Mouse (Mus musculus) kidney, embryonic 15.5 days (tissue): ENCODE results near the gene Dpysl4. TPM values are rescaled to one million over a fixed set of nuclear protein-coding genes. Genes with fewer than 3 reads are reported as not detected.

Experiments used
- ATAC-seq: fragments of 200-750 bp; cut with Nextera tagmentation; replicated peaks from 2 replicates; pipeline ENCODE4 v1.8.0; 2017; ENCODE audit warnings: moderate TSS enrichment; ENCODE audit not compliant: low FRiP score
- H3K27ac ChIP-seq: fragments of 300-500 bp; sonication (generic); 2 replicates; pipeline ENCODE4 v1.5.1; 2015; ENCODE audit warnings: mild to moderate bottlenecking, inconsistent platforms
- H3K27me3 ChIP-seq: fragments of 300-500 bp; sonication (generic); 2 replicates; pipeline ENCODE4 v1.6.1; 2015; ENCODE audit warnings: inconsistent platforms
- H3K36me3 ChIP-seq: fragments of 300-500 bp; sonication (generic); 2 replicates; pipeline ENCODE4 v1.6.1; 2015; ENCODE audit warnings: inconsistent platforms
- H3K4me1 ChIP-seq: fragments of 300-500 bp; sonication (generic); 2 replicates; pipeline ENCODE4 v1.6.1; 2015; ENCODE audit warnings: inconsistent platforms
- H3K4me2 ChIP-seq: fragments of 300-500 bp; sonication (generic); 2 replicates; pipeline ENCODE4 v1.6.1; 2015; ENCODE audit warnings: moderate library complexity, mild to moderate bottlenecking, inconsistent platforms
- H3K4me3 ChIP-seq: fragments of 300-500 bp; sonication (generic); replicated peaks from 2 replicates; pipeline ENCODE4 v1.5.1; 2015; ENCODE audit warnings: mild to moderate bottlenecking, inconsistent platforms
- H3K9ac ChIP-seq: fragments of 300-500 bp; sonication (generic); 2 replicates; pipeline ENCODE4 v1.6.1; 2015; ENCODE audit warnings: mild to moderate bottlenecking, inconsistent platforms
- H3K9me3 ChIP-seq: fragments of 300-500 bp; sonication (generic); replicated peaks from 2 replicates; pipeline ENCODE4 v1.6.1; 2016; ENCODE audit warnings: inconsistent platforms
- WGBS: fragments of 180-500 bp; shearing (Covaris S2); methylation state at CpG from one replicate; pipeline ENCODE4 v1.1.7; 2015; ENCODE audit warnings: mixed read lengths; 5-methylcytosine and 5-hydroxymethylcytosine counted together
- polyA plus RNA-seq: library from polyadenylated mRNA; unstranded; fragments of >200 nt; fragmentation: Nextera tagmentation; extraction: Ambion mirVana; gene quantifications from 2 replicates; pipeline ENCODE4 v1.2.1, GENCODE M21; 2015

Gene Dpysl4
- polyA plus RNA-seq, 1 experiment from 2014 or later: 17.6 TPM

DNA sequence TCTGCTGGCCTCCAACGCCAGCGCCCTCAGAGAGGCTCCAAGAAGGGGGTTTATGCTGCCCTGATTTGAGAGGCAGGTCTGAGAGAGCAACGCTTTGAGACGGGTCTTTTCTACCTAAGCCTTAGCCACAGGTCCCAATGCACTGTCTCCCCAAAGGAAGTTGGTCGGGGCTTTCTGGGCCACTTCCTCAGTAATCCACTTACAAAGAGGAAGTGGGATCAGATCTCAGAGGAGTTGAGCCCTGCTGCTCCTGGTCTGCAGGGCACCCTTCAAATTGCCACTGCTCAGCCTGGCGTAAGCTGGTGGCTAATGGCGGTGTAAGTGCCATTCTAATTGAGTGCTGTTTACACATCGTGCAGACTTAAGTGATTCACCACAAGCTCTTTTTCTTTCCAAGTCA, 45.7 kb downstream of the Dpysl4 start:
- H3K27ac ChIP-seq: no peak overlapping the region
- H3K4me3 ChIP-seq: no peak overlapping the region
- WGBS: 59% methylated on average over 8 of the region's 8 CpGs
- peaks cover 9% of the 10 kb centered on the region for H3K4me1 ChIP-seq
- no peak for ATAC-seq
- no peak overlapping the region for H3K9ac ChIP-seq
- H3K9me3 ChIP-seq: no peaks in the 10 kb centered on the region
- no peak overlapping the region for H3K4me2 ChIP-seq
- no peaks in the 10 kb centered on the region for H3K36me3 ChIP-seq
- no peaks in the 10 kb centered on the region for H3K27me3 ChIP-seq

DNA sequence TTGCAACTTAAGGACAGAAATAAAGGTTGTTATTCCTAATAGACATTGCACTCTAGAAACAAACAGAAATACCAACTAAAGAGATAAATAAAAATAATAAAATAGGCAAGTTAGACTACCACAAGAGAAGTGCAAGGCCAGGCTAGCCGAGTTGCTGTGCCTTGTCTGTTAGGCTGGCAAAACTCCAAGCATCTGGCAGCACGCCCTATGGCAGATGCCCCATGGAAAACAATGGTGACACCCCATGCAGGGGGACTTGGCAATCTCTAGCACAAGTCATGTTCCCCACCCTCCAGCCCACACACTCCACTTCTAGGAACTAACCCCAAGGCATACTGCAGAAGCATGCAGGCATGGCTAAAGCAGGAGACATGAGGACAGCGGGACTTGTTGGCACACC, 47.6 kb downstream of the Dpysl4 start:
- Histone ChIP-seq H3K9me3 (no peaks in the 10 kb centered on the region), H3K36me3 (no peaks in the 10 kb centered on the region), H3K4me3 (no peak overlapping the region), H3K4me2 (no peak overlapping the region), H3K4me1 (peaks cover 9% of the 10 kb centered on the region), H3K27ac (no peak overlapping the region), H3K27me3 (no peaks in the 10 kb centered on the region), H3K9ac (no peak overlapping the region)
- ATAC-seq: no peak
- 86% methylated on average over 3 of the region's 3 CpGs for WGBS

DNA sequence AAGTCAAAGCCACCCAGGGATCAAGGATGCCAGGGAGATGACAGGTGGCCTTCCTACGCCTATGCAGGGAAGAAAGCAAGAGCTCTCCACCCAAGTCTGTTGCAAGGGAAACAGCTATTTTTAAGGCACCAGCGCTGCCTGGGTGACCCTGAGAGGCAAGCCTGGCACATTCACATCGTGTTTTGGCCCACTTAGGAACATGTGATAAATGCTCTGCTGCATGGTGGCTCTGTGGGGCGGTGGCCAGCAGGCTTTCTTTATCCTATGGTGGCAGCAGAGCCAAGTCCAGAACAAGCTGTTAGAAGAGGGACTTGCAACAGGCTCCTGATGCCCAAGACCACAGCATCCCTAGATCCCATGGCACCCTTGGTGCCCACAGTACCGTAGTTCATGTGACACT, 49.4 kb downstream of the Dpysl4 start:
- H3K4me1 ChIP-seq: peaks cover 7% of the 10 kb centered on the region
- no peaks in the 10 kb centered on the region for H3K9me3 ChIP-seq
- H3K4me2 ChIP-seq: no peak overlapping the region
- H3K36me3 ChIP-seq: no peaks in the 10 kb centered on the region
- no peak for ATAC-seq
- no peak overlapping the region for H3K9ac ChIP-seq
- WGBS: 81% methylated on average over 5 of the region's 5 CpGs
- H3K4me3 ChIP-seq: no peak overlapping the region
- no peaks in the 10 kb centered on the region for H3K27me3 ChIP-seq
- H3K27ac ChIP-seq: no peak overlapping the region

DNA sequence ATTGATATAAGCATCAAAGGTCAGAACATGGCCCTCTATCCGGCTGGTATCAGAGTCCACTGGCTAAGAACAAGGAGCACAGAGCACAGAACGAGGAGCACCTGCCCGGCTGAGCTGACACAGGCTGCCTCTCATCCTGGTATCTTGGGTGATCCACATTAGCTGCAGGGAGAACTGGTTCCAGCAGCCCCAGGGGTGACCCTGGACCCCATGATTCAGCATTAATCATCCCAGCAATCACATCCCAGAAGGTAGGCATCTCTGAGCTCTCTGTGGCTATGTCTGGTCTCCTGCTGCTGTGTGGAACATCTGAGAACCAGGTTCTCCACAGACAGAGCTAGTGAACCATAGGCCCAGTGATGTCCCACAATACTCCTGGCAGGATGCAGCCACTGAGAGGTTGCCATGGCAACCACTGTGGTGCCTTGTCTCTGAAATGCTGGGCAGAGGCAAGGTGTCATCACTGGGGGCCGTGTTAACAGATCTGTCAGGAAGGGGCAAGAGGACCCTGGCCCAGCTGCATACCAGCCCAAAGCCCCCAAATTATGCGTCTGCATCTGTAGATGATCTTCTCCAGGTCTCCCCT, 51.2 kb downstream of the Dpysl4 start:
- ATAC-seq: no peak
- H3K4me3 ChIP-seq: no peak overlapping the region
- WGBS: 62% methylated on average over 5 of the region's 5 CpGs
- no peaks in the 10 kb centered on the region for H3K27me3 ChIP-seq
- H3K9me3 ChIP-seq: no peaks in the 10 kb centered on the region
- no peaks in the 10 kb centered on the region for H3K36me3 ChIP-seq
- no peaks in the 10 kb centered on the region for H3K4me1 ChIP-seq
- H3K4me2 ChIP-seq: no peak overlapping the region
- H3K27ac ChIP-seq: no peak overlapping the region
- no peak overlapping the region for H3K9ac ChIP-seq

DNA sequence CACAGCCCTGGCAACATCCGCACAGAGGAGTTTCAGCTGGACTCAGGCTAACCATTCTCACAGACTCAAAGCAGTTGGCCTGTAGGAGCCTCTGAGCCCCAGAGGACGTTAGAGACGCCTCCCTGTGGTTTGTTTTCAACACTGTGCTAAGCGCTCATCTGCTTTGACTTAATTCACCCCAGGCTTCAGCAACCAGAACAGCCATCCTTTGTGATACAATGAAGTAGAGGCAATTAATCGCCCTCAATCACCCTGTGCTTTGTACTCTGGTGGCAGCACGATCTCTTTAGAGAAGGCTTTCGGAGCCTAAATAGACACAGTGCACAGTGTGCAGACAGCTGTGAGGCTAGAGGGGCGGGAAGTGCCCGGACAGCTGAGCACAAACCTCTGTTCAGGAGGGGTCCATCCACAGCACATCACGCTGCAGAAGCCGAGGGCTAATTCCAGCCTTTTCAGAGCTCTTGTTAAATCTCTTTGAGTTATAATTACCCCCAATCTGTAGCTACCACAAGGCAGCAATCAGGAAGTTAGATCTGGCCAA, 54.2 kb downstream of the Dpysl4 start:
- no peak overlapping the region for H3K4me3 ChIP-seq
- no peaks in the 10 kb centered on the region for H3K9me3 ChIP-seq
- H3K4me2 ChIP-seq: no peak overlapping the region
- 18% methylated on average over 11 of the region's 11 CpGs for WGBS
- H3K27ac ChIP-seq: no peak overlapping the region
- no peak overlapping the region for H3K9ac ChIP-seq
- no peak for ATAC-seq
- H3K4me1 ChIP-seq: no peaks in the 10 kb centered on the region
- no peaks in the 10 kb centered on the region for H3K27me3 ChIP-seq
- H3K36me3 ChIP-seq: no peaks in the 10 kb centered on the region

DNA sequence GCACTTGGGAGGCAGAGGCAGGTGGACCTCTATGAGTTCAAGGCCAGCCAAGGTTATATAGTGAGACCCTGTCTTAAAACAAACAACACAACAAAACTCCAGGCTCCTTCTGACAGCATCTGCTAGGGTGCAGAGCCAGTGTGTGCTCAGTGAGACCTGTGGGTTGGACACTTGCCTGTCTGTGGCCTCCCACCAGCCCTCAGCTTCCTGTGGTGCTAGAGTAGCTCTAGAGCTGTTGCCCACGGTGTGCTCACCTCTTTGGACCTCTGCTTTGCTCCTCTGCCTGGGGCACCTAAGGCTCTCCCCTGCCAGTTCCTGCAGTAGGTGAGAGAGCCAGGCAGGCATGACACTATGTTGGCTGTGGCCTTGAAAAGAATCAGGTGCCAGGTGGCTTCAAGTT, 58.0 kb downstream of the Dpysl4 start:
- no peak overlapping the region for H3K27ac ChIP-seq
- ATAC-seq: no peak
- no peak overlapping the region for H3K9ac ChIP-seq
- WGBS: 64% methylated on average over 1 of the region's 1 CpGs
- H3K27me3 ChIP-seq: no peaks in the 10 kb centered on the region
- H3K4me3 ChIP-seq: no peak overlapping the region
- no peaks in the 10 kb centered on the region for H3K9me3 ChIP-seq
- peaks cover 6% of the 10 kb centered on the region; the same call in 1 of the 2 replicates for H3K4me1 ChIP-seq
- no peak overlapping the region for H3K4me2 ChIP-seq
- H3K36me3 ChIP-seq: no peaks in the 10 kb centered on the region

DNA sequence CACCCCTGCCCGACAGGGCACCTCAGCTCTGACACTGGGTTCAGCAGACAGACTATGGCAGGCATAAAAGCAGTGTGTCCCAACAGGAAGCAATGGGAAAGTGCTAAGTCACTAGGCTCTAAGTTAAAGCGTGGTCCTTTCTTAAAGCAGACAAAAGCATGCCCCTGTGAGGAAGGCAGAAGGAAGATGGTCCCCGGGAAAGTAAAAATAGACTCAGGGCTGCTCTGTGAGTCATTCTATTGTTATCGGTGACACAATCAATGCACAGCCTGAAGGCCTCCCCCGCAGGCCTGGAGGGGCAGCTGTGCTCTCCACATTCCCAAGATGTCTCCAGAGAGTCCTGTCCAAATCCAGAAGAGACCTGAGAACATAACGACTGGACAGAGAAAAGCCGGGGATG, 60.1 kb downstream of the Dpysl4 start:
- Histone ChIP-seq H3K36me3 (no peaks in the 10 kb centered on the region), H3K27ac (no peak overlapping the region), H3K9ac (no peak overlapping the region), H3K4me1 (peaks cover 8% of the 10 kb centered on the region), H3K4me2 (no peak overlapping the region), H3K9me3 (no peaks in the 10 kb centered on the region), H3K27me3 (no peaks in the 10 kb centered on the region), H3K4me3 (no peak overlapping the region)
- ATAC-seq: no peak
- 59% methylated on average over 7 of the region's 7 CpGs for WGBS

DNA sequence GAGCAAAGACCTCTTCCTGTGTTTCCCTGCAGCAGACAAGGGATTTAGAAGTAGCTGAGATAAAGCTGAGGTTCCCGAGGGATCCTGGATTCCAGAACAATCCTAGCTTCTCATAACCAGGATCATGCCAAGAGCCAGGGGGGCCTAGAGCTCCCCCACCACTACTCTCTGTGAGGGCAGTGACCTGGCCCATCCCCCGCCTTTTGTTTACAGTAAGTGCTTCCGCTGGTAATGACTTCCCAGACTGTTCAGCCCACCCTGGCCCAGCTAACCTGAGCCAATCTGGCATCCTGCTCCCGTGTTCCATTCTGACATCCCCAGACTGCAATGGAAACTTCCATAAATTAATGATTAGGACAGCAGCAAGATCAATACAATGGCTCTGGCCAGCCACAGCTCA, 61.6 kb downstream of the Dpysl4 start:
- no peak overlapping the region for H3K4me2 ChIP-seq
- H3K4me3 ChIP-seq: no peak overlapping the region
- H3K9ac ChIP-seq: no peak overlapping the region
- ATAC-seq: no peak
- WGBS: 37% methylated on average over 4 of the region's 4 CpGs
- H3K27me3 ChIP-seq: no peaks in the 10 kb centered on the region
- no peaks in the 10 kb centered on the region for H3K36me3 ChIP-seq
- H3K9me3 ChIP-seq: no peaks in the 10 kb centered on the region
- H3K4me1 ChIP-seq: peaks cover 16% of the 10 kb centered on the region
- no peak overlapping the region for H3K27ac ChIP-seq

DNA sequence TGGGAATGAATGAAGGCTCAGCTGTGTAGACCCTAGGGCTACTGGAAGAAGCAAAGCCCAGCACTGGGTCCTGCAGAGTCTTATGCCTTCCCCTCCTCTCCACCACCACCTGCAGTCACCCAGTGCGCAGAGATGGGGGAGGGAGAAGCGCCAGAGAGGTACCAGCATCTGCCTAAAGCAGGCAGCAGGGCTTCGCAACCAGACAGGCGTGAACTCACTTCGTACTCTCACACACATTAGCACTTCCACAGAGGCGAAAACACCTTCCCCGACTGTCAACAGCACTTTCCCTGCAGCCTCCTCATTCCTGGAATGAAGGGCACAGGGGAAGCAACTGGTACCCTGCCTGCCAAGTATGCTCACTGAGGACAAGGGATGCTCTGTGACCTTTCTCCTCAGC, 63.6 kb downstream of the Dpysl4 start:
- Histone ChIP-seq H3K4me2 (no peak overlapping the region), H3K9me3 (no peaks in the 10 kb centered on the region), H3K36me3 (no peaks in the 10 kb centered on the region), H3K4me1 (peaks cover 16% of the 10 kb centered on the region), H3K27ac (no peak overlapping the region), H3K4me3 (no peak overlapping the region), H3K9ac (no peak overlapping the region), H3K27me3 (no peaks in the 10 kb centered on the region)
- ATAC-seq: no peak
- WGBS: 44% methylated on average over 7 of the region's 7 CpGs

DNA sequence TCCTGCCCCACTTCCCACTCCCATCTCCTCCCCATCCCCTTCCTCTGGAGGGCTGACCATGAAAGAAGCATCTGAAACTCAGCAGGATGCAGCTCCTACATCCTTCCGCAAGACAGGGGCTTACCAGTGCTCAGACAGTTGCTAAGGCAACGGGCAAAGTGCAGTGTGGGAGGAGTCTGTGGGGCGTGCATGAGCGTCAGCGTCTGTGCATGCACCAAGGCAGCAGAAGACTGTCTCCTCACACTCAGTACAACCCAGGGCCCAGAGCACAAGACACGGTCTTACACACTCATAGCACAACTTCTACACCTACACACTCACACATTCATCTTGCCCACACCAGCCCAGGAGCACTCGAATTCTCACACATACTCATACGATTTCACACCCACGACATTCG, 65.3 kb downstream of the Dpysl4 start:
- WGBS: 30% methylated on average over 10 of the region's 10 CpGs
- no peak overlapping the region for H3K4me2 ChIP-seq
- H3K36me3 ChIP-seq: no peaks in the 10 kb centered on the region
- H3K9ac ChIP-seq: no peak overlapping the region
- no peak overlapping the region for H3K4me3 ChIP-seq
- H3K9me3 ChIP-seq: no peaks in the 10 kb centered on the region
- ATAC-seq: peak; percentile 80
- H3K4me1 ChIP-seq: peaks cover 19% of the 10 kb centered on the region
- H3K27ac ChIP-seq: no peak overlapping the region
- no peaks in the 10 kb centered on the region for H3K27me3 ChIP-seq

Other genes starting within 250 kb of the Dpysl4 start
- gene Ppp2r2d, start 239.9 kb upstream of the Dpysl4 start, polyA plus RNA-seq: 35.1 and 37.3 TPM in 2 replicates
- 14.5 and 15.3 TPM in 2 replicates for gene Mapk1ip1, start 239.7 kb upstream of the Dpysl4 start, polyA plus RNA-seq
- 105 and 106 TPM in 2 replicates for gene Bnip3, start 176.5 kb upstream of the Dpysl4 start, polyA plus RNA-seq
- 0.19 and 0.22 TPM in 2 replicates for gene Jakmip3, start 145.3 kb upstream of the Dpysl4 start, polyA plus RNA-seq
- 2.9 and 3.0 TPM in 2 replicates for gene Lrrc27, start 127.0 kb downstream of the Dpysl4 start, polyA plus RNA-seq
- gene Stk32c, start 127.3 kb downstream of the Dpysl4 start, polyA plus RNA-seq: 0.14 and 0.16 TPM in 2 replicates
- 8.1 and 8.7 TPM in 2 replicates for gene Pwwp2b, start 162.5 kb downstream of the Dpysl4 start, polyA plus RNA-seq